In the genomic region with DNA sequence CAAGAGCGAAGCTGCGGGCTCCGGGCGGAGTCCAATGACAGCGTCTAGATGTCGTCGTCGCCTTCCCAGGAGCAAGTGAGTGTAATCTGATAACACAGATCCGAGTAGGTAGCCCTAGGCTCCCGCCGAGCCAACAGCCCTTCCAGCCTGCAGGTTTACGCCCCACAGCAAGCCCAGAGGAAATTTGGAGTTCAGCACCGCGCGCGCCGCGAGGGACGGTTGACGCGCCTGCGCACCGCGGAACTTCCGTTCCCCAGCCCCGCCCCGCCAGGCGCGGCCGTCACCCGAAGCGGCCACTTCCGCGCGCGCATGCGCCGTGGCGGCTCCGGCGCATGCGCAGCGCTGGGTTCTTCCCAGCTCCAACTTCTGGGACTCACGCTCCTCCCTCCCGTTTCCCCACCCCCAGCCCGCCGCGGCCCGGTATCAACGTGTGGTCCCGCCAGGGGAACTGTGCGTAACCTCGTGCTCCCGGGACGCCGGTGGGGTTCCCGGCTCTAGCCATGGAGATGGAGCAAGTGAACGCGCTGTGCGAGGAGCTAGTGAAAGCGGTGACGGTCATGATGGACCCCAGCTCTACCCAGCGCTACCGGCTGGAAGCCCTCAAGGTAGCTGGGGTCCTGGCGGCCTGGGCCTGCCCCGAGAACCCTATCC, we compare ENCODE assay signal across 8 mouse cellular contexts. TPM values are rescaled to one million over a fixed set of nuclear protein-coding genes. Genes with fewer than 3 reads are reported as not detected.
DNase-seq lines count a peak whose midpoint lies in the region; ATAC-seq and TF ChIP-seq lines count a peak whose summit lies in the region.

A gene (minus strand): TSS at position 225 of the 651 bp plus-strand sequence.
A gene (plus strand): TSS at position 362 of the 651 bp plus-strand sequence.

- H3K9me3 ChIP-seq in CH12.LX (replicated peaks; ENCODE audit: low read length), result no peaks in the 10 kb centered on the region
- no peaks in the 10 kb centered on the region for H3K9me3 ChIP-seq in forebrain, embryonic 12.5 days
- H3K9me3 ChIP-seq in heart, postnatal 0 days (replicated peaks; ENCODE audit: control insufficient read depth, low read length), result no peaks in the 10 kb centered on the region
- H3K9me3 ChIP-seq in liver, embryonic 16.5 days (replicated peaks; ENCODE audit: control insufficient read depth, low read length), result no peaks in the 10 kb centered on the region
- no peaks in the 10 kb centered on the region for H3K9me3 ChIP-seq in neural tube, embryonic 13.5 days

- peak; percentile 96 for ATAC-seq in forebrain, embryonic 12.5 days (ENCODE audit: low FRiP score)
- peak; percentile 95 for ATAC-seq in heart, postnatal 0 days (ENCODE audit: insufficient read depth, low read depth)
- ATAC-seq in liver, embryonic 16.5 days (ENCODE audit: low read depth), result peak; percentile 96
- ATAC-seq in neural tube, embryonic 13.5 days (ENCODE audit: low read depth), result peak; percentile 96

- in situ Hi-C loops in CH12.LX (cut with MboI; ENCODE audit: low pct_ligation_motif_present, low pct_unique_long_range_greater_than_20kb, low sequenced_read_pairs), result loop anchor here (5.0 kb wide), 1 partner anchor 35 kb away; no protein-coding TSS in a partner anchor

- H3K4me2 ChIP-seq in CH12.LX (ENCODE audit: insufficient read depth, low read depth, poor library complexity, severe bottlenecking), result peak within 1 kb of the TSS; percentile 94
- peak within 1 kb of the TSS; percentile 89 for H3K4me2 ChIP-seq in forebrain, embryonic 12.5 days
- H3K4me2 ChIP-seq in heart, postnatal 0 days (ENCODE audit: low read depth, low read length), result peak within 1 kb of the TSS; percentile 90
- peak within 1 kb of the TSS; percentile 90 for H3K4me2 ChIP-seq in liver, embryonic 16.5 days (ENCODE audit: low read depth, low read length)
- H3K4me2 ChIP-seq in neural tube, embryonic 13.5 days, result peak within 1 kb of the TSS; percentile 98

- TF ChIP-seq EP300 in CH12.LX (IDR thresholded peaks at IDR 0.05; ENCODE audit: low read length), result no peak; the same call in 1 of the 2 replicates
- TF ChIP-seq EP300 in heart, postnatal 0 days (IDR thresholded peaks at IDR 0.05; ENCODE audit: low read depth), result no peak

- DNase-seq in CH12.LX (ENCODE audit: extremely low read depth), result peak; percentile 89
- DNase-seq in c-Kit-positive CD71-positive TER-119-negative erythroid progenitor cells, embryonic 14.5 days (ENCODE audit: low read depth), result peak; percentile 89
- peak; percentile 94 for DNase-seq in heart, postnatal 0 days (ENCODE audit: low spot score)
- peak; percentile 92 to 96 for DNase-seq in kidney, postnatal 4 days

- no peak for TF ChIP-seq RAD21 in CH12.LX (IDR thresholded peaks at IDR 0.05; ENCODE audit: low read depth, low read length)

- no peaks in the 10 kb centered on the region for H3K27me3 ChIP-seq in CH12.LX (replicated peaks)
- H3K27me3 ChIP-seq in forebrain, embryonic 12.5 days, result no peaks in the 10 kb centered on the region
- H3K27me3 ChIP-seq in heart, postnatal 0 days (ENCODE audit: control insufficient read depth, insufficient read depth, low read length), result no peaks in the 10 kb centered on the region
- H3K27me3 ChIP-seq in liver, embryonic 16.5 days (ENCODE audit: control insufficient read depth, insufficient read depth, low read depth, low read length), result no peaks in the 10 kb centered on the region
- H3K27me3 ChIP-seq in neural tube, embryonic 13.5 days, result no peaks in the 10 kb centered on the region
- no peaks in the 10 kb centered on the region for H3K27me3 ChIP-seq in testis, adult 2 months (ENCODE audit: control insufficient read depth, insufficient read depth, low read length)

- peak within 1 kb of the TSS; percentile 85 for H3K9ac ChIP-seq in CH12.LX (ENCODE audit: insufficient read depth, low read depth)
- peak within 1 kb of the TSS; percentile 86 for H3K9ac ChIP-seq in forebrain, embryonic 12.5 days
- H3K9ac ChIP-seq in heart, postnatal 0 days (replicated peaks; ENCODE audit: low read depth, low read length), result peak within 1 kb of the TSS; percentile 88
- peak within 1 kb of the TSS; percentile 96 for H3K9ac ChIP-seq in liver, embryonic 16.5 days (ENCODE audit: low read depth, low read length)
- peak within 1 kb of the TSS; percentile 90 for H3K9ac ChIP-seq in neural tube, embryonic 13.5 days

- no peak for TF ChIP-seq CTCF in CH12.LX (conservative IDR thresholded peaks at IDR 0.05 in 1 of 2, IDR thresholded peaks at IDR 0.05 in 1 of 2; ENCODE audit: low read depth in 2 of 2, low read length in 2 of 2)
- no peak for TF ChIP-seq CTCF in heart, postnatal 0 days (IDR thresholded peaks at IDR 0.05; ENCODE audit: low read depth)
- no peak for TF ChIP-seq CTCF in testis, adult 2 months (IDR thresholded peaks at IDR 0.05; ENCODE audit: control insufficient read depth, insufficient read depth, insufficient replicate concordance, low read depth, low read length)

- peak; percentile 88 for TF ChIP-seq POLR2A in CH12.LX (IDR thresholded peaks at IDR 0.05; ENCODE audit: low read depth, low read length)
- TF ChIP-seq POLR2A in testis, adult 2 months (IDR thresholded peaks at IDR 0.05; ENCODE audit: control insufficient read depth, low read depth, low read length), result peak; percentile 96

- dilution Hi-C loops in CH12.LX (cut with MboI; ENCODE audit: extremely low pct_ligation_motif_present, extremely low pct_unique_long_range_greater_than_20kb, low sequenced_read_pairs), result no loop called here

- WGBS in forebrain, embryonic 12.5 days, result under 1% methylated on average over 66 of the region's 66 CpGs
- under 1% methylated on average over 66 of the region's 66 CpGs for WGBS in heart, postnatal 0 days
- WGBS in liver, embryonic 16.5 days (ENCODE audit: insufficient replicate concordance), result under 1% methylated on average over 66 of the region's 66 CpGs
- under 1% methylated on average over 63 of the region's 66 CpGs for WGBS in neural tube, embryonic 13.5 days

- H3K4me3 ChIP-seq in CH12.LX (replicated peaks in 1 of 3; ENCODE audit: low read depth in 2 of 3, low read length in 2 of 3, poor library complexity in 1 of 3), result peak within 1 kb of the TSS; percentile 91 to 93 (median 92)
- H3K4me3 ChIP-seq in forebrain, embryonic 12.5 days (replicated peaks), result peak within 1 kb of the TSS; percentile 94
- H3K4me3 ChIP-seq in heart, postnatal 0 days (ENCODE audit: low read depth, low read length), result peak within 1 kb of the TSS; percentile 89
- H3K4me3 ChIP-seq in liver, embryonic 16.5 days (ENCODE audit: low read depth, low read length), result peak within 1 kb of the TSS; percentile 98
- peak within 1 kb of the TSS; percentile 95 for H3K4me3 ChIP-seq in neural tube, embryonic 13.5 days
- H3K4me3 ChIP-seq in testis, adult 2 months (ENCODE audit: control insufficient read depth, low read depth, low read length), result peak within 1 kb of the TSS; percentile 88

- H3K4me1 ChIP-seq in CH12.LX (ENCODE audit: control insufficient read depth in 1 of 2, insufficient read depth in 2 of 2), result peaks cover 2 to 31% of the 10 kb centered on the region in 2 experiments; a peak in 3 of 4 replicates
- peaks cover 35% of the 10 kb centered on the region for H3K4me1 ChIP-seq in forebrain, embryonic 12.5 days
- peaks cover 19% of the 10 kb centered on the region for H3K4me1 ChIP-seq in heart, postnatal 0 days (ENCODE audit: control insufficient read depth, insufficient read depth)
- H3K4me1 ChIP-seq in liver, embryonic 16.5 days (ENCODE audit: control insufficient read depth, low read depth, low read length), result peaks cover 27% of the 10 kb centered on the region
- peaks cover 40% of the 10 kb centered on the region for H3K4me1 ChIP-seq in neural tube, embryonic 13.5 days (replicated peaks)
- peaks cover 2% of the 10 kb centered on the region for H3K4me1 ChIP-seq in testis, adult 2 months (ENCODE audit: control insufficient read depth, insufficient read depth, low read length)

- peak within 1 kb of the TSS; percentile 57 for H3K27ac ChIP-seq in CH12.LX (ENCODE audit: insufficient read depth, low read depth)
- peak within 1 kb of the TSS; percentile 88 for H3K27ac ChIP-seq in forebrain, embryonic 12.5 days
- peak within 1 kb of the TSS; percentile 79 for H3K27ac ChIP-seq in heart, postnatal 0 days (ENCODE audit: low read depth)
- H3K27ac ChIP-seq in liver, embryonic 16.5 days (ENCODE audit: low read length), result peak within 1 kb of the TSS; percentile 99
- peak within 1 kb of the TSS; percentile 81 for H3K27ac ChIP-seq in neural tube, embryonic 13.5 days (replicated peaks)
- H3K27ac ChIP-seq in testis, adult 2 months (ENCODE audit: control insufficient read depth, insufficient read depth, low read depth, low read length), result peak within 1 kb of the TSS; percentile 91

- H3K79me2 ChIP-seq in CH12.LX (replicated peaks; ENCODE audit: control insufficient read depth, extremely low read depth, insufficient read depth, poor library complexity, severe bottlenecking), result peaks cover 63% of the 10 kb centered on the region

- peaks cover 38 to 59% of the 10 kb centered on the region in 2 experiments for H3K36me3 ChIP-seq in CH12.LX (replicated peaks in 1 of 2; ENCODE audit: control insufficient read depth in 1 of 2, insufficient read depth in 1 of 2, low read length in 1 of 2)
- H3K36me3 ChIP-seq in forebrain, embryonic 12.5 days (replicated peaks), result peaks cover 48% of the 10 kb centered on the region
- H3K36me3 ChIP-seq in heart, postnatal 0 days (replicated peaks; ENCODE audit: control insufficient read depth, insufficient read depth, low read length), result peaks cover 41% of the 10 kb centered on the region
- peaks cover 20% of the 10 kb centered on the region for H3K36me3 ChIP-seq in liver, embryonic 16.5 days (ENCODE audit: control insufficient read depth, insufficient read depth)
- H3K36me3 ChIP-seq in neural tube, embryonic 13.5 days, result peaks cover 44% of the 10 kb centered on the region
- H3K36me3 ChIP-seq in testis, adult 2 months (ENCODE audit: control insufficient read depth, insufficient read depth, low read length), result no peaks in the 10 kb centered on the region; the same call in 1 of the 2 replicates

RNA-seq across cellular contexts. Expression of the first gene that starts in this region (rescaled TPM):
- 36.0 and 39.3 TPM in 2 replicates for total RNA-seq in CH12.LX (2012; rRNA removed)
- 40.4 and 40.8 TPM in 2 replicates for total RNA-seq in CH12.LX (2014; rRNA removed)
- 20.3 and 23.1 TPM in 2 replicates for polyA plus RNA-seq in CH12.LX (2012; ENCODE audit: insufficient read length, low read depth)
- polyA plus RNA-seq in forebrain, embryonic 12.5 days (2016; fragmentation: Nextera tagmentation; extraction: Ambion mirVana), result 11.2 and 12.3 TPM in 2 replicates
- total RNA-seq in heart, postnatal 0 days (2014; rRNA removed; ENCODE audit: low replicate concordance), result 11.0 and 13.0 TPM in 2 replicates
- 7.8 and 7.9 TPM in 2 replicates for polyA plus RNA-seq in heart, postnatal 0 days (2015; fragmentation: Nextera tagmentation; extraction: Ambion mirVana)
- polyA plus RNA-seq in liver, embryonic 16.5 days (2015; fragmentation: Nextera tagmentation; extraction: Ambion mirVana), result 14.4 and 15.2 TPM in 2 replicates
- polyA plus RNA-seq in neural tube, embryonic 13.5 days (2015; fragmentation: Nextera tagmentation; extraction: Ambion mirVana), result 8.0 and 8.4 TPM in 2 replicates
- polyA plus RNA-seq in testis, adult 2 months (2012; rRNA removed), result 8.1 and 8.7 TPM in 2 replicates

RNA-seq across cellular contexts. Expression of the second gene that starts in this region (rescaled TPM):
- total RNA-seq in CH12.LX (2012; rRNA removed), result 44.7 and 53.7 TPM in 2 replicates
- total RNA-seq in CH12.LX (2014; rRNA removed), result 56.3 and 56.5 TPM in 2 replicates
- 53.3 and 55.1 TPM in 2 replicates for polyA plus RNA-seq in CH12.LX (2012; ENCODE audit: insufficient read length, low read depth)
- 66.6 and 72.2 TPM in 2 replicates for polyA plus RNA-seq in forebrain, embryonic 12.5 days (2016; fragmentation: Nextera tagmentation; extraction: Ambion mirVana)
- total RNA-seq in heart, postnatal 0 days (2014; rRNA removed; ENCODE audit: low replicate concordance), result 22.6 and 28.9 TPM in 2 replicates
- 9.9 and 11.7 TPM in 2 replicates for polyA plus RNA-seq in heart, postnatal 0 days (2015; fragmentation: Nextera tagmentation; extraction: Ambion mirVana)
- polyA plus RNA-seq in liver, embryonic 16.5 days (2015; fragmentation: Nextera tagmentation; extraction: Ambion mirVana), result 13.5 and 13.7 TPM in 2 replicates
- polyA plus RNA-seq in neural tube, embryonic 13.5 days (2015; fragmentation: Nextera tagmentation; extraction: Ambion mirVana), result 34.3 and 35.2 TPM in 2 replicates
- 25.1 and 26.4 TPM in 2 replicates for polyA plus RNA-seq in testis, adult 2 months (2012; rRNA removed)

Comparison
In these comparisons a context has a peak if more than half of its experiments do, and no peak if none do; other contexts are left out.
1. Peak in every context shown above with its lines: DNase-seq, ATAC-seq, H3K4me3 ChIP-seq and H3K27ac ChIP-seq.